Mouse (Mus musculus) neural tube, embryonic 11.5 days (tissue): ENCODE measurements around the gene Fam131a. TPM values are rescaled to one million over a fixed set of nuclear protein-coding genes. Genes with fewer than 3 reads are reported as not detected.

ENCODE experiments used
- ATAC-seq: fragments of 200-750 bp; cut with Nextera tagmentation; 2 replicates; pipeline ENCODE4 v1.8.0; 2017; ENCODE audit warnings: moderate number of reproducible peaks, mild to moderate bottlenecking, moderate TSS enrichment, moderate library complexity; ENCODE audit not compliant: insufficient read depth, low FRiP score, low TSS enrichment
- DNase-seq: peaks from one replicate; pipeline ENCODE4 v3.0.0-alpha.2; 2015; ENCODE audit warnings: low spot score
- H3K27ac ChIP-seq: fragments of 300-500 bp; sonication (generic); 2 replicates; pipeline ENCODE4 v1.5.1; 2014; ENCODE audit warnings: low read depth, mild to moderate bottlenecking, low read length
- H3K27me3 ChIP-seq: fragments of 300-500 bp; sonication (generic); 2 replicates; pipeline ENCODE4 v1.6.1; 2014; ENCODE audit warnings: mild to moderate bottlenecking, low read length, mixed read lengths; ENCODE audit not compliant: control insufficient read depth, insufficient read depth
- H3K36me3 ChIP-seq: fragments of 300-500 bp; sonication (generic); 2 replicates; pipeline ENCODE4 v1.6.1; 2014; ENCODE audit warnings: mild to moderate bottlenecking, low read length, moderate library complexity, mixed read lengths; ENCODE audit not compliant: control insufficient read depth, insufficient read depth
- H3K4me1 ChIP-seq: fragments of 300-500 bp; sonication (generic); 2 replicates; pipeline ENCODE4 v1.6.1; 2014; ENCODE audit warnings: low read length, mixed read lengths; ENCODE audit not compliant: control insufficient read depth, insufficient read depth
- H3K4me2 ChIP-seq: fragments of 300-500 bp; sonication (generic); 2 replicates; pipeline ENCODE4 v1.6.1; 2014; ENCODE audit warnings: low read depth, mild to moderate bottlenecking, moderate library complexity
- H3K4me3 ChIP-seq: fragments of 300-500 bp; sonication (generic); 2 replicates; pipeline ENCODE4 v1.5.1; 2014; ENCODE audit warnings: low read depth, low read length
- H3K9ac ChIP-seq: fragments of 300-500 bp; sonication (generic); 2 replicates; pipeline ENCODE4 v1.6.1; 2014; ENCODE audit warnings: mild to moderate bottlenecking, low read length
- H3K9me3 ChIP-seq: fragments of 300-500 bp; sonication (generic); 2 replicates; pipeline ENCODE4 v1.6.1; 2016; ENCODE audit warnings: low read length; ENCODE audit not compliant: control insufficient read depth
- WGBS: fragments of 180-500 bp; shearing (Covaris S2); extraction: QIAGEN DNeasy Blood & Tissue Kit; methylation state at CpG from one replicate; pipeline ENCODE4 v1.1.7; 2014; 5-methylcytosine and 5-hydroxymethylcytosine counted together
- polyA plus RNA-seq: library from polyadenylated mRNA; unstranded; fragments of >200 nt; fragmentation: Nextera tagmentation; extraction: Ambion mirVana; gene quantifications from 2 replicates; pipeline ENCODE4 v1.2.1, GENCODE M21; 2014

Gene Fam131a
- polyA plus RNA-seq, 1 experiment from 2014 or later: 17.8 TPM

GRCm38 (mm10) chr16:20725321-20725720 is 32.3 kb downstream of the Fam131a start:
- no peak for ATAC-seq
- DNase-seq: no peak

GRCm38 (mm10) chr16:20725750-20726149 is 32.7 kb downstream of the Fam131a start:
- Histone ChIP-seq H3K27ac (no peak overlapping the region), H3K9me3 (no peaks in the 10 kb centered on the region), H3K4me1 (no peaks in the 10 kb centered on the region), H3K36me3 (peaks cover 2% of the 10 kb centered on the region; the same call in 1 of the 2 replicates), H3K9ac (no peak overlapping the region), H3K4me3 (no peak overlapping the region), H3K4me2 (no peak overlapping the region), H3K27me3 (0 out of 2 replicates have a peak, but pooled peaks cover 2% of the 10 kb centered on the region)
- DNase-seq (no peak), ATAC-seq (no peak)
- 87% methylated on average over 4 of the region's 4 CpGs for WGBS

More at GRCm38 (mm10) chr16:20725321-20725720, 32.3 kb downstream of the Fam131a start:
- H3K4me1 ChIP-seq: no peaks in the 10 kb centered on the region
- no peak overlapping the region for H3K27ac ChIP-seq
- H3K4me2 ChIP-seq: no peak overlapping the region
- H3K9ac ChIP-seq: no peak overlapping the region
- 0 out of 2 replicates have a peak, but pooled peaks cover 2% of the 10 kb centered on the region for H3K27me3 ChIP-seq
- H3K4me3 ChIP-seq: no peak overlapping the region
- H3K9me3 ChIP-seq: no peaks in the 10 kb centered on the region
- 80% methylated on average over 7 of the region's 7 CpGs for WGBS
- peaks cover 2% of the 10 kb centered on the region; the same call in 1 of the 2 replicates for H3K36me3 ChIP-seq

GRCm38 (mm10) chr16:20726384-20726783 is 33.3 kb downstream of the Fam131a start:
- Histone ChIP-seq H3K4me3 (no peak overlapping the region), H3K4me1 (no peaks in the 10 kb centered on the region), H3K27me3 (0 out of 2 replicates have a peak, but pooled peaks cover 2% of the 10 kb centered on the region), H3K4me2 (no peak overlapping the region), H3K27ac (no peak overlapping the region), H3K9me3 (no peaks in the 10 kb centered on the region), H3K9ac (no peak overlapping the region), H3K36me3 (peaks cover 2% of the 10 kb centered on the region; the same call in 1 of the 2 replicates)
- no peak for DNase-seq
- ATAC-seq: no peak
- WGBS: 68% methylated on average over 1 of the region's 1 CpGs

GRCm38 (mm10) chr16:20730293-20730711 is 37.3 kb downstream of the Fam131a start:
- Histone ChIP-seq H3K9ac (no peak overlapping the region), H3K4me3 (no peak overlapping the region), H3K36me3 (no peaks in the 10 kb centered on the region; the same call in 1 of the 2 replicates), H3K9me3 (no peaks in the 10 kb centered on the region), H3K4me2 (no peak overlapping the region), H3K4me1 (peaks cover 9% of the 10 kb centered on the region; the same call in 1 of the 2 replicates), H3K27ac (no peak overlapping the region), H3K27me3 (peaks cover 21% of the 10 kb centered on the region)
- ATAC-seq (no peak), DNase-seq (no peak)
- 34% methylated on average over 5 of the region's 5 CpGs for WGBS

GRCm38 (mm10) chr16:20731688-20732087 is 38.6 kb downstream of the Fam131a start:
- ATAC-seq (no peak), DNase-seq (no peak)

GRCm38 (mm10) chr16:20732251-20732924 is 39.3 kb downstream of the Fam131a start:
- Histone ChIP-seq H3K9me3 (no peaks in the 10 kb centered on the region), H3K27me3 (peaks cover 23% of the 10 kb centered on the region), H3K9ac (peak overlapping the region; percentile 82), H3K27ac (peak overlapping the region; percentile 76), H3K4me2 (peak overlapping the region; percentile 97), H3K4me3 (peak overlapping the region; percentile 69), H3K36me3 (no peaks in the 10 kb centered on the region; the same call in 1 of the 2 replicates), H3K4me1 (peaks cover 9% of the 10 kb centered on the region; the same call in 1 of the 2 replicates)
- ATAC-seq (peak; percentile 58), DNase-seq (peak; percentile 32)
- 2% methylated on average over 9 of the region's 30 CpGs for WGBS

More at GRCm38 (mm10) chr16:20731688-20732087, 38.6 kb downstream of the Fam131a start:
- peaks cover 9% of the 10 kb centered on the region; the same call in 1 of the 2 replicates for H3K4me1 ChIP-seq
- no peak overlapping the region for H3K4me3 ChIP-seq
- H3K4me2 ChIP-seq: no peak overlapping the region
- H3K27me3 ChIP-seq: peaks cover 23% of the 10 kb centered on the region
- H3K9me3 ChIP-seq: no peaks in the 10 kb centered on the region
- no peaks in the 10 kb centered on the region; the same call in 1 of the 2 replicates for H3K36me3 ChIP-seq
- no peak overlapping the region; the same call in 1 of the 2 replicates for H3K9ac ChIP-seq
- H3K27ac ChIP-seq: no peak overlapping the region
- 70% methylated on average over 5 of the region's 5 CpGs for WGBS

- no peaks in the 10 kb centered on the region for H3K9me3 ChIP-seq
- DNase-seq: peak; percentile 80
- WGBS: under 1% methylated on average over 30 of the region's 70 CpGs
- peak within 1 kb of the TSS; percentile 82 for H3K9ac ChIP-seq
- H3K4me1 ChIP-seq: peaks cover 9% of the 10 kb centered on the region; the same call in 1 of the 2 replicates
- peak within 1 kb of the TSS; percentile 76 for H3K27ac ChIP-seq
- peaks cover 23% of the 10 kb centered on the region for H3K27me3 ChIP-seq
- ATAC-seq: peak; percentile 75
- peak within 1 kb of the TSS; percentile 69 for H3K4me3 ChIP-seq
- H3K4me2 ChIP-seq: peak within 1 kb of the TSS; percentile 97
- no peaks in the 10 kb centered on the region; the same call in 1 of the 2 replicates for H3K36me3 ChIP-seq
Observed at GRCm38 (mm10) chr16:20732925-20733730, 40.1 kb downstream of the Fam131a start, which contains the start of gene Chrd. Gene Chrd (plus strand): TSS chr16:20733127.
